Mouse (Mus musculus): ENCODE data around the gene Ankrd13a.
A peak's percentile ranks its signal among the peaks of the same experiment; 100 is the strongest.

The Ankrd13a gene

DNA sequence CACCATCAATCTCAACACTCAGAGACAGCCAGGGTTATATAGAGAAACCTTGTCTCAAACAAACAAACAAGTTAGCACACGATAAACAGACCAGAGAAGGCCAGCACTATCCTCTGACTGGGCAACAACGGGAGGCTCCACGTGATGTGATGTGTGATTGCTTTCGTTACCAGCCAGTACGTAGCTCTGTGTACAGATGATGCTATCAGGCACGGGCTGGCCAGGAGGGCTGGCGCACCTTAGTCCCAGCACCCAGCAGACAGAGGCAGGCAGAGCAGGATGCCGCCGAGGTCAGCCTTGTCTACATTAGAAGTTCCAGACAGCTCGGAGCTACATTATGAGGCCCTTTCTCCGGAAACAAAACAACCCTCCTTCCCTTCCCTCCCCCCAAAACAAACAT, 25.4 kb downstream of the Ankrd13a start:
- no peak for DNase-seq (ENCODE audit: low spot score in 2 of 2)

DNA sequence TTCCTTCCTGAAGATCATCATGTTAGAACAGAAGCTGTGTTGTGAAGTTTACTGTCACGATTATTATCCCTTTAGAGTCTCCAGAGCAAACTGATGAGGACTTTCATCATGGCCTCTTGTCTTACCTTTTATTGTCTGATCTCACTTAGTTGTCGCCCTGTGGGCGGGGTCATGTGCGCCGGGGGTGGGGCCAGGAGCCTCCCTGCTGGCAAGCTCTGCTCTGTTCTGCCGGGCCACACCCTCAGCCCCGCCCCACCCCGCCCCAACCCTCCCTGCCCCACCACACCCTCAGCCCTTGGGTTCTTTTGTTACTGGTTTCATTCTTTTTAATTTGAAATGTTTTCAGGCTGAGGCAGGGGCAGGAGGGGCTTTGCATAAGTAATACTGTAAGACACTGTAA, 26.6 kb downstream of the Ankrd13a start:
- DNase-seq (ENCODE audit: low spot score in 2 of 2): peak in 1 of 2 experiments; percentile 70

DNA sequence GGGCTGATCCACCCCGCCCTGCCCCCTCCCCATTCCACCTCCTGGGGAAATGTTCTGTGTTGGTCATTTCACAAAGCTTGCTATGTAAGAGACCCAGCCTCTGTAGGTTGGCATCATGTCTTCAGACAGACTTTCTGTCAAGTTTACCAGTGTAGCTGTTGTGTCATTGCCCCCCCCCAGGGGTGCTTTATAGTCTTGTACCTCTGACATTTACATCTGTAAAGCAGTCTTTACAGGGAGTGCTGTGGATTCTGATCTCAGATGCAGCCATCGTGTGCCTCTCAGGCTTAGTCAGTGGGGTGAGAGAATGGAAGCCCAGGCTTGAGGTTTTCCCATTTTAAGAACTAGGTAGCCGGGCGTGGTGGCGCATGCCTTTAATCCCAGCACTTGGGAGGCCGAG, 27.4 kb downstream of the Ankrd13a start:
- DNase-seq (ENCODE audit: low spot score in 2 of 2): no peak

DNA sequence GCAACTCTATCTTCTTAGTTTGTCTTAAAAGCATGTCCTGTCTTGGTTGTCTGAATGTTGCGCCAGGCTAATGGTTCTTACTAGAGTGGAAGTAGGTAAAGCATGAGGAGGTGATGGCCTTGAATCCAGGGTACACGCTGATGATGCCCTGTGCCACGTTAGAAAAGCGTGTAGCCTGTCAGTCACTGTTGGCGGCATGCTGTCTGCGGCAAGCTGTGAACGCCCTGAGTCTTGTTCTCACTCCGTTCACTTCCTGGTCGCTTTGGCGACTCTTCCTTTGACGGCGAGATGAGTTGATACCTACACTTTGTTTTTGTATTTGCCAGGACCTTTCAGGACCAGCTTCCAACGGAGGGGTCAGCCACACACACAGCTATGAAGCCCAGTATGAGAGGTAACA, 28.8 kb downstream of the Ankrd13a start:
- DNase-seq (ENCODE audit: low spot score in 2 of 2): no peak

DNA sequence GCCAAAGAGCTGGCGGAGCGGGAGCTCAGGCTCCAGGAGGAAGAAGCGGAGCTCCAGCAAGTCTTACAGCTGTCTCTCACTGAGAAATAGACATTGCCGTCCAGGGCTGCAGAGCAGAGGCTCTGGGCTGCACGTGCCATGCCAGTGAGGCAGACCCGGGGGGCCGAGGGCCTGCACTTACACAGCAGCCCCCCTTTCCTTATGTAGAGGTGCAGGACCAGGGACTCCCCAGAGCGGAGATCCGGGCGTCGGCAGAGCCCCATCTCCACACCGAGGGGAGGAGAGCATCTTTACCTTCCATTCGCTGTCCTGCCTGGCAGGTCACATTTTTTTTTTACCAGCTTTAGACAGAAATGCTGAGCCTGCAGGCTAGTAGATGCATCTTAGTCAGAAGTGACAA, 29.9 kb downstream of the Ankrd13a start:
- no peak for DNase-seq (ENCODE audit: low spot score in 2 of 2)

DNA sequence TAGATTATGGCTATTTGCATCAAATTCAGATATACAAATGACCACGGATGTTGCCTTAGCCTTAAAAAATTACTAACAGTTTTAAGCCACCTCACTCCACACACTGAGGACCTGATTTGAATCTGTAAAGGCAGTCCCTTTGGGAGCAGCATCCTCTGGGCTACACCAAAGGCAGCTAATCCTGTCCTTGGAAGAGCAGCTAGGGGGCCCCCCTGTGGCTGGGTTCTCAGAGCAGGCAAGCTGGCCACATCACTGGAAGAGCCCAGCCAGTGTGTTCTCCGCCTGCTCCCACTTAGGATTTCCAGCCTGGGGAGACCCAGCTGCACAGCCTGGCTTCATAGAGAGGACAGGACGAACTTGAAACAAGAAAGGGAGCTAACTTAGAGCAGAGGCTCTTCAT, 30.5 kb downstream of the Ankrd13a start:
- DNase-seq (ENCODE audit: low spot score in 2 of 2): no peak

DNA sequence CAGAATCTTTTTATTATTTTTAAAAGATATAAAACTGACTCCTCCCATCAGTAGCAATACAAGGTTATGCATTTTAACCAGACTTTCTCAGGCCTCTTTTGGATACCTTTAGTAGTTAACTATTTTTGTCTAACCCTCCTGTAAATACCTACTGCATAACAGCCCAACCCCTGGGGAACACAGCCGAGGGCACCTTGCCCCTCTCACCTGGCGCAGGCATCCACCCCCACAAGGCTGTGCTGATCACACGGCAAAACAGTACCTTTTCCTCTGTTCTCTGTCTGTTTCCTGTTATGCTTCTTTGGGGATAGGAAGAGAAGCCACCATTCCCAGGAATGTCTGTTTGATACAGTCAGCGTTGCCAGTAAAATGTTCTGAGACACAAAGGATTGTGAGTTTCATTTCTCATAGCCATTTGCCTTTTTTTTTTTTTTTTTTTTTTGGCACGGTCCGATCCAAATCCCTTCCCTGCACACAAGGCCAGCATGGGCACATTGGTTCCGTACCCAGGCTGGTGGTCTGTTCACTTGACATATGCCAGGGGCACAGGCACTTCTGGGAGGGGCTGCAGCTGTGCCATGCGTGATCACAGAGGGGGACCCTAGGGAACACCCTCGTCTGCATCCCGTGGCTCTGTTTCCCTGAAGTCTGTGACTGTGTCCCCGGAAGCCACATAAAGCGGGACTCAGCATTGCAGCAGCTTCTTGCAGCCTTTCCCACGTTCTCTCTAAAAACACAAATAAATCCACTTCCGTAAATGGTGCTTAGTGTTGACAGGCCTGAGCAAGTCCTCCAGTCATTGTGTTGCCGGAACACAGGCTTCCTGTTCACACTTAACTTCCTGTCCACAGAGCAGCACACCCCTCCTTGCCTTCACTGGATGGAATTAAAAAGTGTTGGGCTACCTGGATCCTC, 31.2 kb downstream of the Ankrd13a start:
- DNase-seq (ENCODE audit: low spot score in 2 of 2): no peak

DNA sequence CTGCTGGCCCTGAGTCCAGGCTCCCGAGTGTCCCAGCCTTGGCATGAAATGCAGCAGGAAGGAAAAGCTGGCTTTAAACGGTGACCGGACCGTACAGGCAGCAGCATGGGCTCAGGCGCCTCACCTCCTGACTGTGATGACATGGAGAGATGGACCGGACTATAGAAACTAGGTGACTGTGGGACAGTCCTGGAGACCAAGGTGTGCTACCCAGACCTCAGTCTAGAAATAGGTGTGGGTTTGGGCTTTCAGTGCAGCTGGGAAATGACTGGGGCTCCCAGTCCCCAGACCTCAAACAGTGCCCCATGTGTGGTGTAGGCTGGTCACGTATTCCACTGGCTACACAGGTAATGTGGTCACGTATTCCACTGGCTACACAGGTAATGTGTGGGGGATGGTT, 32.2 kb downstream of the Ankrd13a start:
- no peak for DNase-seq (ENCODE audit: low spot score in 2 of 2)

DNA sequence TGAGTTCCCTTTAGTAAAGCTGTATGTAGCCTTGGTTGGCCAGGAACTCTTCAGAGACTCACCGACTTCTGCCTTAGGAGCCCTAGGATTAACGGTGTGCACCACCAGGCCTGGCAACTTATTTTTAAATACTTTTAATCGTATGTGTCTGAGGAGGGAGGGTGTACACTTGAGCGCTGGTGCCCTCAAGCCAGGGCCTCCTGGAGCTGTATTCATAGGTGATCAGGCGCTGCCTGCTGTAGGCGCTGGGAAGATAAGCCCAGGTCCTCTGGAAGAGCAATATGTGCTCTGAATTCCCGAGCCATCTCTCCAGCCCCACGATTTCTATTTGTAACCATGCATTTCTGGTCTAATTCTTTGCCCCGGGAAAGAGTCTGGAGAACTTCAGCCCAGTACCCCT, 32.6 kb downstream of the Ankrd13a start:
- DNase-seq (ENCODE audit: low spot score in 2 of 2): no peak

DNA sequence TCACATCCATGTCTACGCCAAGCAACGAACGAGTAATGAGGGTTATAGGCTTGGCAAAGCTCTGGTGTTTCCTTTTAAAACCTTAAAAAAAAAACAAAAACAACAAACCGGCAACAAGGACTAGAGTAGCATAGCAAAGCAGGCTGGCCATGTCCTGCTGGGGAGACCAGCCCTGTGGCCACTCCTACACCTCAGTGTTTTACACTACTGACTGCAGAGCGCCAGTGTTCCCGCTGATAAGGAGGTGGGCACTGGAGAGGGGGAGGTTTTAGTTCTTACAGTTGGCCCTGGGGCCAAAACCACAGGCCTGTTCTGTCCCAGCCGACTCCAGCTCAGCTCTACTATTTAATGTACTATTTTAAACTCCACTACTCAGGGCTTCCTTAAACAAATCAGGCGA, 33.0 kb downstream of the Ankrd13a start:
- DNase-seq (ENCODE audit: low spot score in 2 of 2): no peak

DNA sequence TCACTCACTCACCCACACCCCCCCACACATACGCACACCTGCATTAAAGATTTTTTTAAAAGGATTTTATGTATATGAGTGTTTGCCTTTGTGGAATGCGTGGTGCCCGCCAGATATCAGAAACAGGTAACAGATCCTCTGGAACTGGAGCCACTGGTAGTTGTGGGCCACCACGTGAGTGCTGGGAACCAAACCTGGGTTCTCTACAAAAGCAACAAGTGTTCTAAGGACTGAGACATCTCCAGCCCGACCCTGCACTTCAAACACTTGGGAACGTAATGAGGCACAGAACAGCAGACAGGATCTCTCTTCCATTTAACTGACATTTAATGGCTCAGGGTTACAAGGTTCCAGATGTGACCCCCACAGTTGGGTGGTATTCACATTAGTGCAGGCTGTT, 33.4 kb downstream of the Ankrd13a start:
- DNase-seq (ENCODE audit: low spot score in 2 of 2): no peak

DNA sequence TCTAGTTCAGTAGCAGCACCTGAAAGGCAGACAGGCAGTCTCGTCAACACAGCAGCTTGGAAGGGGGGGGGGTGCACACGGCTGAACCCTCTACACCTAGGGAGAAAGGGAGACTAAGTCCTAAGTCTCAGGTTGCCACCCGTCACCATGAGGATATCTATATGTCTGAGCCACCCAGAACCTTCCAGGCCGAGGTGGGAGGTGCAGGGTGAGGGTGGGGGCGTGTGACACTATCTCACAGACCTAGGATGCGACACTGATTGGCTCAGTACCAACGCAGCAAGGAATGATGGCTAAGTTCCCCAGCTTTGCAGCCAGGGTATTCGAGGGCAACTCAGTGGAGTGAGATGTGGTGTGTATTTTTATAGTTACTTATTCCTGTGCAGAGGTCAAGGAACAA, 33.9 kb downstream of the Ankrd13a start:
- no peak for DNase-seq (ENCODE audit: low spot score in 2 of 2)

DNA sequence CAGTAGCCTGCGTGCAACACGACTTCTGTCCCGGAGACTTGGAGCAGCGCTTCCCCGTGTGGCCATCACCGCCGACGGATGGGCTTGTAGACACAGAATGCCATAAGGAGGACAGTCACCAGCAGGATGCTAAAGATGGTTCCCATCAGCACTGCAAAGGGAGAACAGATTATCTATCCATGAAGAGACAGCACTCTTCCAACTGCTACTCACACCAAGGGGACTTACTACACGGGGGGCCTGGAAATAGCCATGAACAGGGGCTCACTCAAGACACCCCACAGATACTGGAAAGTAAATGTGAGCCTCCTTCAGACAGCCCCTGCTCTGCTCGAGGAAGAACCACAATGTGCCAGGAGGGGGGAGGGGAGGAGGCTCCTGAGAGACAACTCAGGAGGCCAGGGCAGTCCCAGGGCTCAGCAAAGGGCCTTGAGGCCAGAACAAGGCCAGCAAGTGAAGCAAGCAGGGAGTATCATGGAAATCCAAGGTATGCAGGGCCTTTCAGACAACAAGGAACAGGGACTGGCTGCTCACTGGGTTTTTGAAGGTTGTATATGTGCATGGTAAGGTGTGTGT, 34.8 kb downstream of the Ankrd13a start:
- no peak for DNase-seq (ENCODE audit: low spot score in 2 of 2)

DNA sequence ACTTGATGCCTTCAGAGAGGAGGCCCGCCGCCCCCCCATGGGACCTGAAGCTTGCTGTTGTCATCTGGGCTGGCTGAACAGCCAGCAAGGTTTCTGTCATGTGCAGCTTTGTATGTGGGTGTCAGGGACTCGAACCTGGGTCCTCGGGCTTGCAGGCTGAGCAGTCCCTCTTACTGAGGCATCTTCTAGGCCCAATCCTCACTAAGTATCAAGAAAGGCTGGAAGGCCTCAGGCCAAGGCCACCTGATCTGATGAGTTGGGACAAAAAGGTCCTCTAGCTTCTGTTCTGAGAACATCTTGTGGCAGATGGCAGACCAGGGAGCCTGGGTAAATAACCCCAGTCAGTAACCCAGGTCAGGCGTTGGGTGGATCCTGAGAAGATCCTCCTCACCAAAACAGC, 35.3 kb downstream of the Ankrd13a start:
- DNase-seq (ENCODE audit: low spot score in 2 of 2): no peak

DNA sequence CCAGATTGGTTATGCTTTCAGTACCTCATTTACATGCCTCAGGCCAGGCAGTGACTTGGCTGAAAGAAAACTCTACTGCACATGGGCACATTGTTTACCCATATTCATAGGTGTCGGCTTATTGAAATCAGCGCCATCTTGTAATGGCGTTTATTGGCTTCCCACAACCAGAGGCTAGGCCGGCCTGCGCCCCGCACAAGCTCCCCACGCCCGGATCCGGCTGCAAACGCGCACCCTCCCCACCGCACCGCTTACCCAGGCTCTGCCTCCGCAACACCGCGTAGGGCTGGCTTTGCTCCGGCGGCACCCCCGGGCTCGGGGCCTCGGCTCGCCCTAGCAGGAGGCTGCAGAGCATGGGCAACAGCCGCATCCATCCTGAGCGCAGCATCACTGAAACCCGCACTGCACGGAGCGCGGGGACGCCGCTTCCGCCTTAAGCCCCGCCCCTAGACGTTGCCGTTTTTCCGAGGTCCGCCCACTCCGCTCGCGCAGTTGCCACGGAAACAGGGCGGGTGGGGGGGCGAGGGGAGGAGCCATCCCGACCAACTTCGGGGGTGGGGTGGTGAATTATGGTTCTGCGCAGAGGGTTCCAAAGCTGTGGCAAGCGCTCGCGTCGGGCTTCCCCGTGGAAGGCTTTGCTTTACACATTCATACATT, 39.2 kb downstream of the Ankrd13a start:
- peak; percentile 84 to 91 for DNase-seq (ENCODE audit: low spot score in 2 of 2)

DNA sequence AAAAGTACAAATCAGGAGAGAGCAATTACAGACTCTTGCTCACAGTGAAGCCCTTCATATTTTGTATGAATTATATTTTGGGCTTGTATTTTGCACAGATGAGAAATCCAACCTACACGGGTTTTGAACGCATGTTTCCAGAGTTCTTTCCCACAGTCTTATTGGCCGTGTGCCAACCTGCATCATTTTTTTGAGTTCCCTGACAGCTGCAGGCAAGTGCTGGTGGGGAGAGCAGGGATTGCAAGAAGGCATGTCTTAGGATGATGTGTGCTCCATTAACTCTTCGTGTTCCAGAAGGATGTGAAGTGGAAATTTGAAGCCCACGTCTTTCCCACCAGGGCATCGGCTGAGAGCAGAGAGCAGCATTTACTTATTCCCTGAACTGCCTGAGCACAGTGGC, 42.1 kb downstream of the Ankrd13a start:
- no peak for DNase-seq (ENCODE audit: low spot score in 2 of 2)

DNA sequence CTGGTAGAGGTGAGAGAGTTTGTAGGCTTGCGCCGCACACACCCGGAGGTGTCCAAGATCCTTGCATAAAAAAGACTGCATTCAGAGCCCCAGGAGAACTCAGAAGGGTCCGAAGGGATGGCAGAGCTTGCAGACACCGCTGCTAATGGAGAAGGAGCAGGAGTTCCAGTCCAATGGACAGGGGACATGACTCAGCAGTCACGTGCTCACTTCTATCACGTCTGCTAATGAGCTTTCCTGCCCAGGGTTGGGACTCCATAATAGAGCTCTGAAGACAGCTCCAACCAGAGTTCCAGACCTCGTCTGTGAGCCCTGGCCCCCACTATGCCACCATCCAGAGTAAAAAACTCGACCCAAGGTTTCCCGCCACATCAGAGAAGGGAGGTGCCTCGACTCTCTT, 43.6 kb downstream of the Ankrd13a start:
- DNase-seq (ENCODE audit: low spot score in 2 of 2): no peak

DNA sequence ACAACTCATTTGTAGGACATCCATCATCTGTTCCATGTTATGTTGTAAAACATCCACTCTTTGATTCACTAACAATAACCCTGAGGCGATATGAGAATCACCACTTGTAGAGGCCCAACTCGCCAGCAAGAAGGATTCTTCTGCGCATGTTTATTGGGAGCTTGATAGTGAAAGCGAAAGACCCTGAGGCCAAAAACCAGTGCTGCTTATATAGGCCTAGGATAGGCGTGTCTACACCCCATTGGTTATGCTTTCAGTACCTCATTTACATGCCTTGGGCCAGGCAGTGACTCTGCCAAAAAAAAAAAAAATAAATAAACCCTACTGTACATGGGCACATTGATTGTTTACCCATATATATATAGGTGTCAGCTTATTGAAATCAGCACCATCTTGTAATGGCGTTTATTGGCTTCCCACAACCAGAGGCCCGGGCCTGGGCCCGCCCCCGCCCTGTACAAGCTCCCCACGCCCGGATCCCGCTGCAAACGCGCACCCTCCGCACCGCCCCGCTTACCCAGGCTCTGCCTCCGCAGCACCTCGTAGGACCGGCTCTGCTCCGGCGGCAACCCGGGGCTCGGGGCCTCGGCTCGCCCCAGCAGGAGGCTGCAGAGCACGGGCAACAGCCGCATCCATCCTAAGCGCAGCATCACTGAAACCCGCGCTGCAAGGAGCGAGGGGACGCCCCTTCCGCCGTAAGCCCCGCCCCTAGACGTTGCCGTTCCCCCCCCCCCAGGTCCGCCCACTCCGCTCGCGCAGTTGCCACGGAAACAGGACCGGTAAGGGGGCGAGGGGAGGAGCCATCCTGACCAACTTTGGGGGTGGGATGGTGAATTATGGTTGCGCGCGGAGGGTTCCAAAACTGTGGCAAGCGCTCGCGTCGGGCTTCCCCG, 48.6 kb downstream of the Ankrd13a start, which contains the start of gene 1500011B03Rik:
Gene 1500011B03Rik (minus strand): TSS at position 673 of the 893 bp plus-strand sequence.
- peak; percentile 71 to 84 for DNase-seq (ENCODE audit: low spot score in 2 of 2)

DNA sequence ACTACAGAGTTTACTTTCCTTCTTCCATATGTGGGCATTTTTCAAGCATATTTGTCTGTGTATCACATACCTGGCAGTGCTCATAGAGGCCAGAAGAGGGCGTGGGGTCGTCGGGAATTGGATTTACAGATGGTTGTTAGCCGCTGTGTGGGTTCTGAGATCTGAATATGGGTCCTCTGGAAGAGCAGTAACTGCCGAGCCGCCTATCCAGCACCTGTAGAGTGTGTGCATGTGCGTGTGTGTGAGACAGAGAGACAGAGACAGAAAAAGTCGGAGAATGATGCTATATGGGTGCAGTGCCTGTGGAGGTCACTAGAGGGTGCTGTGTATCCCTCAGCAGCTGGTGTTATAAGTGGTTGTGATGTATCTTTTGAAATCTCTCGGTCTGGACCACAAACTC, 49.7 kb downstream of the Ankrd13a start:
- DNase-seq (ENCODE audit: low spot score in 2 of 2): peak; percentile 49 to 80

DNA sequence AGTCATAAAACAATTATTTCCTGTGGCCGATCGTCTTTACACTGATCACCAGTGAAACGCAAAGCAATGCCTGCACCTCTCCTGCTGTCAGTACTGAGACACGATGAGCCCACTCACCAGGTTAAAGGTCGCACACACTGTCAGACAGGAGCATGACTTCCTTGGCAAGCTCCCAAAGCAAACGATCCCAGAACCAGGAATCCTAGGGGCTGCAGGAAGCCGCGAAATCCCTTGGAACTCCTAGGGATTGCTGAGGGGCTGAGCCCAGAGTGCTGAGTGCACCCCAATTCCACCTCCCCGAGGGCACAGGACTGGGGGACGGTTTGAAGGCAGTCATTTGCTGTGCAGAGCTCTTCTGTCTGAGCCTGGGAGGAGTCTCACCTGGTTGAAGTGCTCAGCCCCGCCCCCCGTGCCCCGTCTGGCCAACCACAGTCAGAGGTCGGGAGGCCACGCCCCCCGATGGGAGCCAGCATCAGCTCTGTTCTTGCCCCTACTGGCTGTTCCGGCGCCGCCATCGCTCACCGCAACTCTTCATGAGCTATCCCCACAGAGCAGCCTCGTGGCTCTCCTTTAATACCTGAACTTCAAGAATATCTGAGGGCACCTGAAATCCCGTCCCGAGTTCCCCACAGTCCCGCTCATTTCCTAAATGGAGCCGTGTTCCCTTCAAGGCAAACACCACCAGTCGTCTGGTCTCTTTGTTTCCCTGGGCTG, 51.7 kb downstream of the Ankrd13a start:
- DNase-seq (ENCODE audit: low spot score in 2 of 2): peak; percentile 87 to 93

DNA sequence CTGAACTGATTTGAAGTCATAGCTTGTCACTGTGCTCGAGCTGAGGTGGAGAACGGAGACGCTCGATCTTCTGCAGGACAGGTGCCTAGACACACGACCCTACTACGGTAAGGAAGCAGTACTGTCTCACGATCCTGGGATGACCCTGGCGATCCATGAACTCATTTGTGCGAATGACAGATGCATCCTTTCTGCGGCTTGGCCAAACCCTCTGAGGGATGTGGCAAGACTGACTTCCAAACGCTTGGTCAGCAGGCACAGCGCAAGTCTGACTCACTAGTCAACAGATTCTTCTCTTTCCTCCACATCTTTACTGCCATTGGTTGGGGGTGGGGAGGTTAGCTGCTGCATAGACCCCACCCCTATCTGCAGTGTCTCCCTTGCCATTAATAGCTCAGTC, 53.0 kb downstream of the Ankrd13a start:
- no peak for DNase-seq (ENCODE audit: low spot score in 2 of 2)
